Mouse (Mus musculus): ENCODE results near the gene Pax7. TPM values are rescaled to one million over a fixed set of nuclear protein-coding genes. Genes with fewer than 3 reads are reported as not detected.

The Pax7 gene
- total RNA-seq, 2 experiments from 2014 or later: 3.2 to 5.2 TPM

GRCm38 (mm10) chr4:139832281-139833035 lies 870 bp downstream of the Pax7 start:
- intact Hi-C loops (cut with DNase I; ENCODE audit: low total_unique reads): no loop called here
- DNase-seq: no peak

GRCm38 (mm10) chr4:139831501-139832230 lies 1.7 kb downstream of the Pax7 start:
- intact Hi-C loops (cut with DNase I; ENCODE audit: low total_unique reads): no loop called here
- no peak for DNase-seq

- DNase-seq: no peak
- intact Hi-C loops (cut with DNase I; ENCODE audit: low total_unique reads): no loop called here
These were observed 2.5 kb downstream of the Pax7 start for GRCm38 (mm10) chr4:139830581-139831387.

- intact Hi-C loops (cut with DNase I; ENCODE audit: low total_unique reads): no loop called here
- DNase-seq: no peak
These were observed 3.3 kb downstream of the Pax7 start for GRCm38 (mm10) chr4:139830053-139830452.

- no peak for DNase-seq
- intact Hi-C loops (cut with DNase I; ENCODE audit: low total_unique reads): no loop called here
These were observed 4.3 kb downstream of the Pax7 start for GRCm38 (mm10) chr4:139828871-139829590.

GRCm38 (mm10) chr4:139828283-139828678 lies 5.0 kb downstream of the Pax7 start:
- intact Hi-C loops (cut with DNase I; ENCODE audit: low total_unique reads): no loop called here
- no peak for DNase-seq

GRCm38 (mm10) chr4:139827501-139828282 lies 5.6 kb downstream of the Pax7 start:
- no peak for DNase-seq
- intact Hi-C loops (cut with DNase I; ENCODE audit: low total_unique reads): no loop called here

- no peak for DNase-seq
- intact Hi-C loops (cut with DNase I; ENCODE audit: low total_unique reads): no loop called here
These were observed 7.1 kb downstream of the Pax7 start for GRCm38 (mm10) chr4:139826231-139826630.

GRCm38 (mm10) chr4:139825326-139826112 lies 7.8 kb downstream of the Pax7 start:
- intact Hi-C loops (cut with DNase I; ENCODE audit: low total_unique reads): no loop called here
- no peak for DNase-seq

- intact Hi-C loops (cut with DNase I; ENCODE audit: low total_unique reads): no loop called here
- no peak for DNase-seq
These were observed 8.6 kb downstream of the Pax7 start for GRCm38 (mm10) chr4:139824572-139825325.

GRCm38 (mm10) chr4:139823870-139824472 lies 9.4 kb downstream of the Pax7 start:
- DNase-seq: no peak

GRCm38 (mm10) chr4:139823138-139823869 lies 10.0 kb downstream of the Pax7 start:
- no peak for DNase-seq
- intact Hi-C loops (cut with DNase I; ENCODE audit: low total_unique reads): no loop called here

More at GRCm38 (mm10) chr4:139823870-139824472, 9.4 kb downstream of the Pax7 start:
- intact Hi-C loops (cut with DNase I; ENCODE audit: low total_unique reads): no loop called here

- intact Hi-C loops (cut with DNase I; ENCODE audit: low total_unique reads): no loop called here
- no peak for DNase-seq
These were observed 10.9 kb downstream of the Pax7 start for GRCm38 (mm10) chr4:139822214-139823137.

- peak; percentile 64 for DNase-seq
- intact Hi-C loops (cut with DNase I; ENCODE audit: low total_unique reads): no loop called here
These were observed 11.7 kb downstream of the Pax7 start for GRCm38 (mm10) chr4:139821491-139822160.

- intact Hi-C loops (cut with DNase I; ENCODE audit: low total_unique reads): no loop called here
- no peak for DNase-seq
These were observed 12.3 kb downstream of the Pax7 start for GRCm38 (mm10) chr4:139821071-139821470.

Data from gastrocnemius, postnatal 14 days (tissue).